Mouse (Mus musculus) liver, adult 2 months (tissue): ENCODE data around the gene Sh3d21.

ENCODE experiments used
- CTCF ChIP-seq: fragments of 200-500 bp; IDR thresholded peaks from 2 replicates; pipeline ENCODE4 v1.5.1; 2011; ENCODE audit warnings: low read depth, low read length, control low read depth
- POLR2A ChIP-seq: fragments of 200-500 bp; IDR thresholded peaks from 2 replicates; pipeline ENCODE4 v1.6.1; 2011; ENCODE audit warnings: low read length, control low read depth; ENCODE audit not compliant: insufficient read depth; ENCODE audit errors: extremely low read depth

GRCm38 (mm10) chr4:126120052-126120451 lies 43.2 kb downstream of the Sh3d21 start:
- no peak for TF ChIP-seq POLR2A
- TF ChIP-seq CTCF: no peak
